Mouse (Mus musculus) lung, embryonic 15.5 days (tissue): ENCODE results near the gene Mbnl2. TPM values are rescaled to one million over a fixed set of nuclear protein-coding genes. Genes with fewer than 3 reads are reported as not detected.
"Not testable (repeated sequence)": the region's sequence is repeated elsewhere in the genome, so short reads cannot be mapped to it uniquely, and the experiment has no call there.

Experiments used
- ATAC-seq: fragments of 200-750 bp; cut with Nextera tagmentation; 2 replicates; pipeline ENCODE4 v1.8.0; 2017; ENCODE audit warnings: moderate number of reproducible peaks, borderline replicate concordance; ENCODE audit not compliant: low FRiP score, low TSS enrichment; ENCODE audit errors: extremely low read depth
- H3K27ac ChIP-seq: fragments of 300-500 bp; sonication (generic); 2 replicates; pipeline ENCODE4 v1.5.1; 2015; ENCODE audit warnings: moderate library complexity, mild to moderate bottlenecking, inconsistent platforms
- H3K27me3 ChIP-seq: fragments of 300-500 bp; sonication (generic); 2 replicates; pipeline ENCODE4 v1.6.1; 2015; ENCODE audit warnings: inconsistent platforms
- H3K36me3 ChIP-seq: fragments of 300-500 bp; sonication (generic); 2 replicates; pipeline ENCODE4 v1.6.1; 2015; ENCODE audit warnings: inconsistent platforms
- H3K4me1 ChIP-seq: fragments of 300-500 bp; sonication (generic); 2 replicates; pipeline ENCODE4 v1.6.1; 2015; ENCODE audit warnings: inconsistent platforms
- H3K4me2 ChIP-seq: fragments of 300-500 bp; sonication (generic); 2 replicates; pipeline ENCODE4 v1.6.1; 2015; ENCODE audit warnings: inconsistent platforms, mild to moderate bottlenecking, moderate library complexity
- H3K4me3 ChIP-seq: fragments of 300-500 bp; sonication (generic); 2 replicates; pipeline ENCODE4 v1.5.1; 2015; ENCODE audit warnings: mild to moderate bottlenecking, inconsistent platforms
- H3K9ac ChIP-seq: fragments of 300-500 bp; sonication (generic); 2 replicates; pipeline ENCODE4 v1.6.1; 2015; ENCODE audit warnings: inconsistent platforms
- H3K9me3 ChIP-seq: fragments of 300-500 bp; sonication (generic); 2 replicates; pipeline ENCODE4 v1.6.1; 2016; ENCODE audit warnings: inconsistent platforms
- WGBS: fragments of 180-500 bp; shearing (Covaris S2); methylation state at CpG from one replicate; pipeline ENCODE4 v1.1.7; 2015; 5-methylcytosine and 5-hydroxymethylcytosine counted together
- polyA plus RNA-seq: library from polyadenylated mRNA; unstranded; fragments of >200 nt; fragmentation: Nextera tagmentation; extraction: Ambion mirVana; gene quantifications from 2 replicates; pipeline ENCODE4 v1.2.1, GENCODE M21; 2015

Gene Mbnl2
- polyA plus RNA-seq, 1 experiment from 2014 or later: 141 TPM

DNA sequence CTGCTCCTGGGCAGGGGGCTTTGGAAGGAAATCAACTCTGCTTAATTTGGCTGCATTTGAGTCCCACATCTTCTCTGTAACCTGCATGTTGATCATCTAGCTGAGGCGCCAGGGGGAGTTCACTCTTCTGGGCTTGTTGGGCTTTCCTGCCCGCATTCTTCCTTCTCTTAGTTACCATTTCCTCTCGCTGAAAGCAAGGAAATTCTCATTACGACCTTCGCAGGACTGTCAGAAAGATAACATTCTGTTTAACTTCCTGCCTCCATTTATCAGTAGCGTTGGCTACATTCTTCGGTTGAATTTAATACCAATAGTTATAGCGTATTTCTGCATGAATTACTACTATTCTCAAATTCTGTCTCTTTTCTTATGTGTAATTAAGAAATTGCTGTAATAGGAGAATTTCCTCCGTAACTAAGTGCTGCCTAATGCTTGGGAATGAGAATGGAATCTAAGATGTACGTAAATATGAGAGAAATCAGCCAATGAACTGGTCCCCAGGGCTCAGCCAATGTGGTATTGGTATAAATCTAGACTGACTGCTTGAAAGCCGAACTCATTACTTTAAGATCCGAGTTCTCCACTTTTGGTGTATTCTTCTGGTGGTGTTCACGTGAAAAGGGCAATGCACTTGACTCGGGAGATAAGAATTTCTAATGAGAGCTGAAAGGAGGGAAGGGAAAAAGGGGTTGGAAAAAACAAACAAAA lies 76.8 kb downstream of the Mbnl2 start:
- Histone ChIP-seq H3K36me3 (0 out of 2 replicates have a peak, but pooled peaks cover 6% of the 10 kb centered on the region), H3K4me3 (no peak overlapping the region), H3K27ac (peak overlapping the region; percentile 86), H3K27me3 (no peaks in the 10 kb centered on the region), H3K4me2 (peak overlapping the region; percentile 12; the same call in 1 of the 2 replicates), H3K4me1 (peaks cover 52% of the 10 kb centered on the region), H3K9me3 (no peaks in the 10 kb centered on the region), H3K9ac (no peak overlapping the region)
- 35% methylated on average over 14 of the region's 14 CpGs for WGBS
- no peak for ATAC-seq

DNA sequence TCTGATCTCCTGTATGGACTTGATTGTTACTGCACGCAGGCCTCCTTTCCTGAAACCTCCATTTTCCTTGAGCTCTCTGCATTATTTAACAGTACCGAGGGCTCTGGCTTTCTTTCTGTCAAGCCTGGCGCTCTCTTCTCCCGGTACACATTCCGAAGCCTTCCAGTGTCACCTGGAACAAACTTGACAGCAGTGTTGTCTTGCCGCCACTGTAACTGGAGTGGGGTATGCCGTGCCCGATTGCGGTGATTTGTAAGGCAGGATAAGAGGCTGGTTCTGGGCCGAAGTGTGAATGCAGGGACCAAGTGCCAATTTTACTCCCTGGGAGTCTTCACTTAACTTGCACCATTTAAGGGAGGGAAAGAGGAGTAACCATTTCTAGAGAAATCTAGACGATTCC lies 77.7 kb downstream of the Mbnl2 start:
- no peaks in the 10 kb centered on the region for H3K27me3 ChIP-seq
- no peak overlapping the region for H3K4me3 ChIP-seq
- no peaks in the 10 kb centered on the region for H3K9me3 ChIP-seq
- no peak for ATAC-seq
- 27% methylated on average over 11 of the region's 11 CpGs for WGBS
- H3K36me3 ChIP-seq: 0 out of 2 replicates have a peak, but pooled peaks cover 6% of the 10 kb centered on the region
- peak overlapping the region; percentile 86 for H3K27ac ChIP-seq
- peaks cover 52% of the 10 kb centered on the region for H3K4me1 ChIP-seq
- peak overlapping the region; percentile 27; the same call in 1 of the 2 replicates for H3K4me2 ChIP-seq
- 0 out of 2 replicates have a peak overlapping the region, but pooled peaks have one; percentile 4 for H3K9ac ChIP-seq

DNA sequence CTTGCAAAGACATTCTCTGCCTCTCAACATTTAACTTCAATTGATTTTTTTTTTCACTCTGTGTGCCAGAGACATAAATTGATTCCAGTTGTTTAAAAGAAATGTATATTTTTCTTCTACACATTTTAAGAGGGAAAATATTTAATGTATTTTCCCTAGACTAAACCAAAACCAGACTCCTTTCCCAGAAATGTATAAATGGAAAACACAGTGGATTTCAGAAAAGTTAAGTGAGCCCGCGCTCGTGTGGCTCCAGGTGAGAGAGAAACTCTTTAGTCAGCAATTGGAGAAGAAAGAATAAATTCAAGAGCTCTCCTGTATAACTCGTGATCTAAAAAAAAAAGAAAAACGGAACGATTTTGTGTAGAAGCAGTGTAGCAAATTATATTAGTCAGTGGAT lies 79.1 kb downstream of the Mbnl2 start:
- no peak overlapping the region for H3K9ac ChIP-seq
- no peaks in the 10 kb centered on the region for H3K9me3 ChIP-seq
- H3K36me3 ChIP-seq: peaks cover 5% of the 10 kb centered on the region; the same call in 1 of the 2 replicates
- H3K4me2 ChIP-seq: no peak overlapping the region
- H3K27ac ChIP-seq: peak overlapping the region; percentile 86
- H3K27me3 ChIP-seq: no peaks in the 10 kb centered on the region
- H3K4me3 ChIP-seq: no peak overlapping the region
- ATAC-seq: no peak
- WGBS: 40% methylated on average over 6 of the region's 6 CpGs
- peaks cover 52% of the 10 kb centered on the region for H3K4me1 ChIP-seq

- Histone ChIP-seq H3K4me1 (peaks cover 52% of the 10 kb centered on the region), H3K4me2 (peak overlapping the region; percentile 32), H3K27me3 (no peaks in the 10 kb centered on the region), H3K9me3 (no peaks in the 10 kb centered on the region), H3K27ac (peak overlapping the region; percentile 86), H3K9ac (0 out of 2 replicates have a peak overlapping the region, but pooled peaks have one; percentile 4), H3K36me3 (peaks cover 3% of the 10 kb centered on the region; the same call in 1 of the 2 replicates), H3K4me3 (no peak overlapping the region)
- ATAC-seq: peak; percentile 82
- 8% methylated on average over 14 of the region's 14 CpGs for WGBS
These were observed 79.7 kb downstream of the Mbnl2 start for GRCm38 (mm10) chr14:120355040-120355741.

GRCm38 (mm10) chr14:120355742-120356440 lies 80.4 kb downstream of the Mbnl2 start:
- Histone ChIP-seq H3K4me1 (peaks cover 52% of the 10 kb centered on the region), H3K4me3 (no peak overlapping the region), H3K27ac (peak overlapping the region; percentile 86), H3K4me2 (peak overlapping the region; percentile 32; the same call in 1 of the 2 replicates), H3K27me3 (no peaks in the 10 kb centered on the region), H3K9ac (no peak overlapping the region), H3K36me3 (peaks cover 3% of the 10 kb centered on the region; the same call in 1 of the 2 replicates), H3K9me3 (no peaks in the 10 kb centered on the region)
- ATAC-seq: no peak
- WGBS: 66% methylated on average over 10 of the region's 10 CpGs

DNA sequence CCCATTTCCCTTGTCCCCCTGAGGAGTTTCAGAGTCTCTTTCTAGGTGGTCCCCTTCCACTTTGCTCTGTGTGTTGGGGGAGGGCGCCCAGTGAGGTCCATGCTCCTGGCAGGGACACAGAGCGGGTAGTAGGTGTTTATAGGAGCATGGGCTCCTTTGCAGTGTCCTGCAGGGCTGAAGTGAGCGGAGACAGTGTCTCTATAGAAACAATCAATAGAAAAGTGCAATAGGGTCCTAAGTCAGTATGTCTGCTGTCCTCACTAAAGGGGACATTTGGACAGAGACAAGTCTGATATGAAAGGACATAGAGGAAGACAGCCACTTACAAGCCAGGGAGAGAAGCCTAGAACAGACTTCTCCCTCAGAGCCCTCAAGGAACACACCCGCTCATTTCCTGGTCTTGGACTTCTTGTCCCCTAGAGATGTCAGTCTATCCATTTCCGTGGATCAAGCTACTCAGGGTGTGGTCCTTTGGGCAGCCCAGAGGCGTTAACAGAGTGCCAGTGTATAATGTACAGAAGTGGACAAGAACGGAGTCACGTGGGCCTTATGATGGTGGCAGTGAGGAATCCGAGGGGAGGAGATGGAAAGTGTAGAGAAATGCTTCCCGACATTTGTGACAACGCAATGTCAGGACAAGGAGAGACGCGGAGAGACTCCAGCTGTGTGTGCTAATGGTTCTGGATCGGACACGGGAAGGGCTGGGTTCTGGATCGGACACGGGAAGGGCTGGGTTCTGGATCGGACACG lies 82.0 kb downstream of the Mbnl2 start:
- H3K4me3 ChIP-seq: no peak overlapping the region
- 95% methylated on average over 19 of the region's 19 CpGs for WGBS
- ATAC-seq: no peak
- no peak overlapping the region for H3K27ac ChIP-seq
- peaks cover 3% of the 10 kb centered on the region; the same call in 1 of the 2 replicates for H3K36me3 ChIP-seq
- H3K4me2 ChIP-seq: no peak overlapping the region
- H3K9me3 ChIP-seq: no peaks in the 10 kb centered on the region
- no peak overlapping the region for H3K9ac ChIP-seq
- H3K4me1 ChIP-seq: peaks cover 43% of the 10 kb centered on the region
- no peaks in the 10 kb centered on the region for H3K27me3 ChIP-seq

DNA sequence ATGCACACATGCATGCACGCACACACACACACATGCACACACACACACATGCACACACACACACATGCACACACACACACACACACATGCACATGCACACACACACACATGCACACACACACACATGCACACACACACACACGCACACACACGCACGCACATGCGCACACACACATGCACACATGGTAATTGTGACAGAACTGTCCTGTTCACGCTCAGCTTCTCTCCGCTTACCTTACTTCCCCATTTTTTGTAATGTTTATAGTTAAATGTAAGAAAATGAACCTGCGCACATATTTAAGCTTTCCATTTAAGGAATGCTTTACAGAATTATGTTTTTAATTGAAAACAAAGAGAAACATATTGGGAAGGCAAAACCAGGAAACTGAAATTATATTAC lies 84.1 kb downstream of the Mbnl2 start:
- H3K9ac ChIP-seq, ATAC-seq, H3K4me3 ChIP-seq, H3K27ac ChIP-seq, H3K9me3 ChIP-seq, H3K4me2 ChIP-seq, H3K36me3 ChIP-seq, H3K27me3 ChIP-seq: not testable (repeated sequence)
- H3K4me1 ChIP-seq: peaks cover 29% of the 10 kb centered on the region
- WGBS: 97% methylated on average over 8 of the region's 8 CpGs

DNA sequence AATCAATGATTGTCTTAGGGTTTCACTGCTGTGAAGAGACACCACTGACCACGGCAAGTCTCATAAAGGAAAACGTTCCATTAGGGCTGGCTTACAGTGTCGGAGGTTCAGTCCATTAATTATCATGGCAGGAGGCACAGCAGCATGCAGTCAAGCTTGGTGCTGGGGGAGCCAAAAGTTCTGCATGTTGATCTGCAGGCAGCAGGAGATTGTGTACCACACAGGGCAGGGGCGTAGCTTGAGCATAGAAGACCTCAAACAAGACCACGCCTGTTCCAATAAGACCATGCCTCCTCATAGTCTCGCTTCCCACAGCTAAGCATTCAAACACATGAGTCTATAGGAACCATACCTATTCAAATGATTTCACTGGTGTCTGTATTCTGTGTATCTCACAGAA lies 85.7 kb downstream of the Mbnl2 start:
- H3K27me3 ChIP-seq: no peaks in the 10 kb centered on the region
- H3K4me3 ChIP-seq: no peak overlapping the region
- no peak overlapping the region for H3K27ac ChIP-seq
- 71% methylated on average over 6 of the region's 6 CpGs for WGBS
- no peak for ATAC-seq
- H3K4me2 ChIP-seq: no peak overlapping the region
- no peak overlapping the region for H3K9ac ChIP-seq
- H3K9me3 ChIP-seq: no peaks in the 10 kb centered on the region
- peaks cover 3% of the 10 kb centered on the region; the same call in 1 of the 2 replicates for H3K36me3 ChIP-seq
- peaks cover 14% of the 10 kb centered on the region for H3K4me1 ChIP-seq

DNA sequence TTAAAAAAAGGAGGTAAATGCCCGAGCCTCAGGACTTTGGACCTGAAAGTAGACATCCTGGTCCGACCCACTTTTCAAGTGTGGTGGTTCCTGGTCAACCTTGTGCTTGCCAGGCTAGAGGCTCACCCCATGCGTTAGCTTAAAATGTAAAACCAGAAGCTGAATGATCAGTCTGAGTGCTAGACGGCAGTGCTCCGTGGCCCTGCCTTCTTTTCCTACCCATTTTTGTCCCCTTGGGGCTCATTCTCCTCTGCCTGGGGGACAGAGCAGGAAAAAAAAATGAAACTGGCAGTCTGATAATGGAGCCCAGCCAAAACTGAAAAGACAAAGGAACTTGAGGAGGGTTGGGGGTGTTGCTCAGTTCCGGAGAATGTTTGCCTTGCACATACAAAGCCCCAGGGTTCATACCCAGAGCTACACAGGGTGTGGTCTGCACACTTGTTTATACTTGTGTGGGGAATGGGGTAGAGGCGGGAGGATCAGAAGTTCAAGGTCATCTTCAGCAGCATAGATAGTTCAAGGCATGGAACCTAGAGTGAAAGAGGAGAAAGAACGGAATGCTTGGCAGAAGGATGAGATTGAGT lies 87.0 kb downstream of the Mbnl2 start:
- Histone ChIP-seq H3K4me2 (0 out of 2 replicates have a peak overlapping the region, but pooled peaks have one; percentile 5), H3K36me3 (peaks cover 3% of the 10 kb centered on the region; the same call in 1 of the 2 replicates), H3K9me3 (no peaks in the 10 kb centered on the region), H3K9ac (no peak overlapping the region; the same call in 1 of the 2 replicates), H3K4me3 (no peak overlapping the region), H3K27ac (peak overlapping the region; percentile 41), H3K27me3 (no peaks in the 10 kb centered on the region), H3K4me1 (peaks cover 10% of the 10 kb centered on the region)
- WGBS: 37% methylated on average over 8 of the region's 8 CpGs
- ATAC-seq: peak; percentile 82

GRCm38 (mm10) chr14:120363090-120363818 lies 87.8 kb downstream of the Mbnl2 start:
- peak; percentile 50 for ATAC-seq
- Histone ChIP-seq H3K9ac (no peak overlapping the region), H3K4me3 (no peak overlapping the region), H3K36me3 (peaks cover 3% of the 10 kb centered on the region; the same call in 1 of the 2 replicates), H3K27me3 (no peaks in the 10 kb centered on the region), H3K27ac (peak overlapping the region; percentile 41), H3K4me1 (peaks cover 17% of the 10 kb centered on the region), H3K9me3 (no peaks in the 10 kb centered on the region), H3K4me2 (no peak overlapping the region)
- WGBS: 71% methylated on average over 8 of the region's 8 CpGs
